Mouse (Mus musculus): ENCODE results near the gene Colgalt2.
A peak's percentile ranks its signal among the peaks of the same experiment; 100 is the strongest.
"Not testable (repeated sequence)": the region's sequence is repeated elsewhere in the genome, so short reads cannot be mapped to it uniquely, and the experiment has no call there.

Colgalt2 gene

GRCm38 (mm10) chr1:152417602-152418001 is 18.0 kb downstream of the Colgalt2 start:
- no peak for DNase-seq

DNA sequence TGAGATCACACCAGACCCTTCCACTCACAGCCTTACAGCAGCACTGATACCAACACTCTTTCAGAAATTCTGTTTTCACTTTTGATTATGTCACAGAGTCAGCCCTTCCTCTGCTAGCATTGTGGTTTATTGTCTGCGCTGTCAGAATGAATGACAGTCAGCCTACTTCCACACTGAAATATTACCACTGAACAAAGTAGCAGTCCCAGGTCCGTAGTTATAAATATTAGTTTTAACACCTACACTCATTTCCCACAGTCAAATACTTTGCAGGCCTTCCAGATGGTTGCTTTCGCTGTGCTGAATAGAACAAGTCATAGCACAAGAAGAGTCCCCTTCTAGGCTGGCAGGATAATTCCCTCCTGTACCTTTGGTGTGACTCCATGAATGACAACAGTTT is 22.7 kb downstream of the Colgalt2 start:
- peak; percentile 38 for DNase-seq

- DNase-seq: no peak
Observed at GRCm38 (mm10) chr1:152423052-152423451, 23.4 kb downstream of the Colgalt2 start.

DNA sequence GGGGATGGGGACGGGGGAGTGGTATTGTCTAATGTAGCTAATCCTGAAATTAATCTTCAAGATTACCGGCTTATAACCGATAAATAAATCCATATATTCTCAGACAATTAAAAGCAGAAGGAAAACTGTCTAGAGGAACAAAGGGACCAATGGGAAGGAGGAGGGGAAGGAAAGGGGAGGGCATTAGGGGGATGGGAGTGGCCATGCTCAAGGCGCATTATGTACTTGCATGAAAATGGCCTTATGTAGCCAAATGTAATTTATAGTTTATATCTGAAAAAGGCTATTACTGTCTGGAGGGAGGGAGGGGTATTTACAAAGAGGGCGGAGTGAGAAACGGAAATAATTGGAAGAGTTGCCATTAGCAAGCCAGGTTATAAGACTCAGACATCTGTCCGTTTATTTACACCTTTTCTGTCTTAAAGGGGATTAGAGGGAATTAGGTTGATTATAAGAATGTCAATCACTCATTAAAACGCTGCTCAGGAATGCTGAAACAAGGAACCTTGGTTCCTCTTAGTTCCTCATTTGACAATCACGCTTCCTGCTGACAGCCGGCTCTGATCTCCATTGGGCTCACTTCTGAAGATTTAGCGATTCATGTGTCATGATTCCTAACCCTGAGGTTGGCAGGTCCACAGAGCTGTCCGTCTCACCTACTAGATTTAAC is 28.4 kb downstream of the Colgalt2 start:
- no peak for DNase-seq

DNA sequence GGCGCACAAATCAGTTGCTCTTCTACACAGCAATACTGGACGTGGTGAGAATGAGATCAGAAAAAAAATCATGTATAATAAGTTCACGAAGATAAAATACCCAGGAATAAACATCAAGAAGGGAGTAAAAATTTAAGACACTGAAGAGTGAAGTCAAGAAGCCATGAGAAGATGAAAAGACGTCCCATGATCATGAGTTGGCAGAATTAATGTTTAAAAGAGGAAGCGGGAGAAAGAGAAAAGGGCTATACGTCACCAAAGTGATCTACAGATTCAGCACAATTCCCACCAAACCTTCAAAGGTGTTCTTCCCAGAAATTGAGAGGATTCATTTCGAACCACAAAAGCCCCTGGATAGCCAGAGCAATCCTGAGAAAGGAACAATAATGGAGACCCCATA is 30.2 kb downstream of the Colgalt2 start:
- no peak for DNase-seq

DNA sequence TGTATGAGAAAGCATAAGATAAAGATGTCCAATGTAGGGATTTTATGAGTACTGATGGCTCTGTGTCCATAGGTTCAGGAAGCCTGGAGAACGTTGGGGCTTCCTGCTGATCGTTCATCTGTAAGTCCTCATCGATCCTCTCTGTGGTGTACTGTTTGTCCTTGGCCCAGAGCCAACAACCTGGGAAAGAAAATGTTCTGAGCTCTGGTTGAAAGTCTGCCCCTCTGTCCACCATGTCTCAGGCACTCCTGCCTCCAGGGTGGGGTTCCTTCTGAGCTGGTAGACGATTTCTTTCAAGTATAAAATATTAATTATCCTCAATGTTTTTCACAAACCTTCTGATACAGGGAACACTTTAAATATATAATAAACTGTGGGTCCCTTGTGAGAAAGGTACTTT is 34.5 kb downstream of the Colgalt2 start:
- no peak for DNase-seq

DNA sequence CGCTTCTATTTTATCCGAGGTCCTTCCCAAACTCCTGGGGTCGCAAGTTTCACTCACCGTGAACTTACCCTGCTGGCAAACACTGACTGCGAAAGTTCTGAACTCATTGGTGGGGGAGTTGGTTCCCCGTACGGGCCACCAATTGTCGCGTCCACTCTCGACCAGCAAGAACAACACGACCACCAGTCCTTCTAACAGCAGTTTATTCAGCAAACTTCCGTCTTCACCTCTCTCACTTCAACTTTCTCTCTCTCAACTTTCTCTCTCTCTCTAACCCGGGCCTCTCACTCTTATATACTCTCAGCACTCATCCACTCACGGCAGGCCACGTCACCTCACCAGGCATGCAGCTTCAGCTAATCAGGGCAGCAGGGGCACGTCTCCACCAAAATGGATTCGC is 37.9 kb downstream of the Colgalt2 start:
- not testable (repeated sequence) for DNase-seq

DNA sequence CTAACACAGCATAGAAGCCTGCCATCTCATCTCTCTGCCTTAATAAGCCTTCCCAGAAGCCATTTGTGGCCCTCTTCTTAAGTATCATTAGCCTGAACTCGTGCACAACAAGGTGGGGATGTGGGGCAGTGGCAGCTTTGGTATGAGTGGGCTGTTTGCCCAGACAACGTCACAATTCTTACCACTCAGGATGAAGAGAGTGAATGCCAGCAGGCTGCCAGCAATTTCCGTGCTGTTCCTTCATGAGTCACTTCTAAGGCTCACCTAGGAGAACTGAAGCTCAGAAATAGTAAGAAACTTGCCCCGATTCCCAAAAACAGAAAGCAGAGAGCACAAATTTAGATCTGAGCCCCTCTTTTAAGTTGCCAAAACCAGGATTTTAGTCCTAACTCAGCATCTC is 39.8 kb downstream of the Colgalt2 start:
- no peak for DNase-seq

DNA sequence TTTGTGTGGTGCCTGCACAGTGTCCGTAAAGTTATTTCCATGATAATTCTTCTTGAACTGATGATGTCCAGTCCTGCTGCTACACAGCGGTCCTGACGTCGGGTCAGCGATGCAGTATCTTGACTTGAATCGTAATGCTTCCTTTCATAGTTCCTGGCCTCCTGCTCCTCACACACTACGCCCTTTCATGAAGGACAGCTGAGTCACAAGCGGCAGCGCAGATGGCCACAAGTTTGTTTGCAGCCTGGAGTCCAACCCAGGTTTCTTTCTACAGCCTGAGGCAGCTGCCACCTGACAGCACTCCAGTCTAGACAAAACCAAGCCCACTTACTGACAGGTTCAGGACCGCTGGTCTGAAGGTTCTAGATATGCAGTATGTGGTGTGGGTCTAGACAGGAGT is 40.2 kb downstream of the Colgalt2 start:
- DNase-seq: no peak

DNA sequence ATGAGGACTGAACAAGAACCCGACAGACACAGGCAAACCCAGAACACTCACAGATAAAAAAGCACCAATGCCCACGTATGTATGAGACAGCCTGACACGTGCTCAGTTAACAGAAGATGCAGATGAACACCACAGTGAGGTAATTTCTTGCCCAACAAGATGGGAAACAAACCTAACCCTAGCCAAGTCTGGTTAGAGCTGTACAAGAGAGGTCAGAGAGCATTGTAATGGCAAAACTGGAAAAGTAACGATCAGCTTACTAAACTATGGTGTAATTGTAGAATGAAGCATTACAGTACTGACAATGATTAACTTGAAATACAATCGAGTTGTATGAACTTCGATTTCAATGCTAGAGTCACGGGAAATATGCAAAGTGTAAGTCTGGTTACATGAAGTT is 45.0 kb downstream of the Colgalt2 start:
- DNase-seq: no peak

DNA sequence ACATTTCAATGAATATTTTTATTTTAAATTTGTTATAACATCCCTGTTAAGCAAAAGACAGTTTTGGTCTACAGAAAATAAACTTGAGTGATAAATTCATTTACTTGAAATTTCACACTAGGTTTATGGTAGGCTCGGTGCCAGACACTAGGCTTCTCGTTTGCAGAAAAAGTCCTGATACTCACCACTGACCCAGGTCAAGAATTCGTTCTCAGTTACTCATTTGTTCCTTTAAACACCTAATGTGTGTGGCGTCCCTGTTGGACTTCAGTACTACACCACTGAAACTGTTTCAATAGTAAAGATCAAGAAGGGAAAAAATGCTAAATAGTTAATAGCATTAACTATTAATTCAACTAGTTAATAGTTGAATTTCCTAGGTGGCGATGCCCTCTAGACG is 46.3 kb downstream of the Colgalt2 start:
- no peak for DNase-seq

DNA sequence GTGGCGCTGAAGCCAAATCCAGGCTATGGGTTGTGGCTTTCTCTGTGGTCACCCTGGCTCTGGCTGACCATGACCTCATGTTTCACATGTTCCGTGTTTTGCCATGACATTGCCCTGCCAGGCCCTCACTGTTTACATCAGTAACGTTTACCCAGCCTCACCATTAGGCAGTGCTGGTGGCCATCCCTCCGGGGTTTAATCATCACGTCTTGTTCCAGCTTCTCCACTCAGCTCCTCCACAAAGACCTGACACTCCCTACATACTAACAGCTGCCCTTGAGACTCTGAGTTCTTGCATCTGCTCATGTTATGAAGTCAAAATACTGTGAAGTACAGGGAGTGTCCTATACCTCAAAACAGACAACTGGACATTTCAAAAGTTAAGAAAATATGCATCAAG is 54.9 kb downstream of the Colgalt2 start:
- DNase-seq: no peak

- no peak for DNase-seq
Observed at GRCm38 (mm10) chr1:152455275-152456243, 55.9 kb downstream of the Colgalt2 start.

DNA sequence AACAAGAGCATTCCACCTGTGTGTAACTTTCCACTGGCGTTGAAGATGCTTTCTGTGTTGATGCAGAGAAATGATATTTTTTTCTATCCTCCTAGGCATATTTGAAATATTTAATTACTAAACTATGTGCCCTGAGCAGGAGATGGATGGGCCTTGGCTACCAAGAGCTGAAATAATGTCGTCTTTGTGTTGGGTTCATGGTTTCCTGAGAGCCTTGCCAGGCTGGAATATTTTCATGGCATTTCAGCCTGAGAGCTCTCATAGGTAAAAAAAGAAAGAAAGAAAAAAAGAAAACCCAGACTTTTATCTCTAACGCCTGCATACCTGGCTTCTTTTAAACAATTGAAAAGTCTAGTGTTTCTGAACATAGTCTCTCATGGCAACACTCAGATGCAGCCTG is 56.6 kb downstream of the Colgalt2 start:
- no peak for DNase-seq

- DNase-seq: no peak
Observed at GRCm38 (mm10) chr1:152457596-152457995, 58.0 kb downstream of the Colgalt2 start.

GRCm38 (mm10) chr1:152458996-152459395 is 59.4 kb downstream of the Colgalt2 start:
- DNase-seq: no peak

DNA sequence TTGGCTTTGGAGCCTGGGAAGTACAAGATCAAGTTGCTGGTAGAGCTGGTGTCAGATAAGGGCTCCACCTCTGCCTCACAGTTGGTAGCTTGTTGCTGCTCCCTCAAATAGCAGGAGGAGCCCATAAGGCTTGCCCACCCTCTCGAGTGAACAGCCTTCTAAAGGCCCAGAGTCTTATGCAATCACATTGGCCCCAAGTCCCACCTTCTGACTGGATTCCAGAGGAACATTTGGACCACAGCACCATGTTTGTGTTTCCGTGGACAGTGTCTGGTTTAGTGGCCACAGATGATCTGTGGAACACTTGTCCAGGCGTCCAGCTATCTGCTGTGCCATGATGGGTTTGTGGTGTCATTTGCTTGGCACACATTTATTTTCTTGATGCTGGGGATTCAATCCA is 61.3 kb downstream of the Colgalt2 start:
- no peak for DNase-seq

DNA sequence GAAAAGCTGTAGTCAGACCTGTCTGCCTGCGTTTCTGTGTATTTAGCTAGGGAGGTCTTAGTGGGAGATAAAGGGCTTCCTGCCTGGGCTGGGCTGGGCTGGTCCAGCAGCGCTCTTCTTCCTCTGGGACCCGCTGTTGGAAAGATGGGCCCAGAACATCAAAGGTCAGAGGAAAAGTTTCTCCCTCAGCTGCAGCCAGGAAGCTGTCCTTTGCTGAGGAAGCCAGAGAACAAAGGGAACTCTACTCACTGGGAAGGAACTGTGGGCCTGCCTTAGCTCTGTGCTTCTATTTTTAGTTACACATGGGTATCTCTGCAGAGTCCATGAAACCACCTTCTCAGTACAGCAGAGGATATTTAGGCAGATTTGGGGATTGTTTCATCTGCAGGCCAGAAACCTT is 62.2 kb downstream of the Colgalt2 start:
- no peak for DNase-seq

DNA sequence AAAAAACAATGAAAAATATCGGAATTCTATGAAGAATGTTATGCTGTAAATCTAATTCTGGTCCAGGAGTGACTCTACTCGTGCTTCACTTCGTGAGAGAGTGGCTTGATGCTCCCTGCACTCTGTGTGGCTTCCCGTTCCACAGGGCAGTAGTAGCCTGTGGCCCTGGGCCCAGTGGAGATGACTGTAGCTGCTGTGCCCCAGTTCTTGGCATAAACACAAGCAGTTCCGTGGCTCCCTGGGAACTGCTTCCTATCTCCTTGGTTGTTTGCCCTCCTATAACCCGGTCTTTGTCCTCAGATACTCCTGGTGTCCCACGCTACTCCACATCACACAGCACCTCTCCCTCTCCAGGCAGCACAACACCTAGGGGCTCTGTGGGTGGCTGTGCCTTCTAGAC is 62.7 kb downstream of the Colgalt2 start:
- no peak for DNase-seq

- peak; percentile 20 for DNase-seq
Observed at GRCm38 (mm10) chr1:152466280-152466679, 66.7 kb downstream of the Colgalt2 start.

GRCm38 (mm10) chr1:152468443-152468842 is 68.8 kb downstream of the Colgalt2 start:
- DNase-seq: peak; percentile 69

- DNase-seq: no peak
Observed at GRCm38 (mm10) chr1:152476126-152476525, 76.5 kb downstream of the Colgalt2 start.

- DNase-seq: no peak
Observed at GRCm38 (mm10) chr1:152490842-152491241, 91.2 kb downstream of the Colgalt2 start.

- no peak for DNase-seq
Observed at GRCm38 (mm10) chr1:152492258-152492657, 92.6 kb downstream of the Colgalt2 start.

Measured in layer of hippocampus, adult 9-11 months (tissue).